Mouse (Mus musculus) midbrain, embryonic 13.5 days (tissue): Measurements from ENCODE around the gene Mrps27. TPM values are rescaled to one million over a fixed set of nuclear protein-coding genes. Genes with fewer than 3 reads are reported as not detected.

Experiments
- ATAC-seq: fragments of 200-750 bp; cut with Nextera tagmentation; 2 replicates; pipeline ENCODE4 v1.8.0; 2017; ENCODE audit warnings: mild to moderate bottlenecking, moderate TSS enrichment, moderate library complexity
- H3K27ac ChIP-seq: fragments of 300-500 bp; sonication (generic); 2 replicates; pipeline ENCODE4 v1.5.1; 2015; ENCODE audit warnings: inconsistent platforms, mild to moderate bottlenecking, moderate library complexity
- H3K27me3 ChIP-seq: fragments of 300-500 bp; sonication (generic); 2 replicates; pipeline ENCODE4 v1.6.1; 2015; ENCODE audit warnings: mild to moderate bottlenecking, inconsistent platforms
- H3K36me3 ChIP-seq: fragments of 300-500 bp; sonication (generic); 2 replicates; pipeline ENCODE4 v1.6.1; 2015; ENCODE audit warnings: mild to moderate bottlenecking, inconsistent platforms
- H3K4me1 ChIP-seq: fragments of 300-500 bp; sonication (generic); replicated peaks from 2 replicates; pipeline ENCODE4 v1.6.1; 2015; ENCODE audit warnings: inconsistent platforms
- H3K4me2 ChIP-seq: fragments of 300-500 bp; sonication (generic); replicated peaks from 2 replicates; pipeline ENCODE4 v1.6.1; 2015; ENCODE audit warnings: moderate library complexity, mild to moderate bottlenecking, inconsistent platforms
- H3K4me3 ChIP-seq: fragments of 300-500 bp; sonication (generic); replicated peaks from 2 replicates; pipeline ENCODE4 v1.5.1; 2015; ENCODE audit warnings: mild to moderate bottlenecking, inconsistent platforms
- H3K9ac ChIP-seq: fragments of 300-500 bp; sonication (generic); replicated peaks from 2 replicates; pipeline ENCODE4 v1.6.1; 2015; ENCODE audit warnings: mild to moderate bottlenecking, inconsistent platforms
- H3K9me3 ChIP-seq: fragments of 300-500 bp; sonication (generic); 2 replicates; pipeline ENCODE4 v1.6.1; 2016; ENCODE audit warnings: mild to moderate bottlenecking, inconsistent platforms
- WGBS: fragments of 180-500 bp; shearing (Covaris S2); methylation state at CpG from one replicate; pipeline ENCODE4 v1.1.7; 2015; 5-methylcytosine and 5-hydroxymethylcytosine counted together
- polyA plus RNA-seq: library from polyadenylated mRNA; unstranded; fragments of >200 nt; fragmentation: Nextera tagmentation; extraction: Ambion mirVana; gene quantifications from 2 replicates; pipeline ENCODE4 v1.2.1, GENCODE M21; 2015

Gene Mrps27
- polyA plus RNA-seq, 1 experiment from 2014 or later = 39.5 TPM

- WGBS = 8% methylated on average over 7 of the region's 7 CpGs
- H3K4me3 ChIP-seq = peak overlapping the region; percentile 46
- ATAC-seq = no peak
- H3K4me1 ChIP-seq = peaks cover 6% of the 10 kb centered on the region; the same call in 1 of the 2 replicates
- H3K27me3 ChIP-seq = no peaks in the 10 kb centered on the region
- no peaks in the 10 kb centered on the region for H3K9me3 ChIP-seq
- H3K9ac ChIP-seq = peak overlapping the region; percentile 59
- H3K36me3 ChIP-seq = peaks cover 18% of the 10 kb centered on the region
- peak overlapping the region; percentile 75 for H3K27ac ChIP-seq
- H3K4me2 ChIP-seq = peak overlapping the region; percentile 60
These were observed 8.9 kb downstream of the Mrps27 start for GRCm38 (mm10) chr13:99353490-99353851.

- peaks cover 15% of the 10 kb centered on the region for H3K36me3 ChIP-seq
- H3K9ac ChIP-seq = no peak overlapping the region
- no peaks in the 10 kb centered on the region for H3K27me3 ChIP-seq
- no peak overlapping the region for H3K4me2 ChIP-seq
- peaks cover 10% of the 10 kb centered on the region; the same call in 1 of the 2 replicates for H3K4me1 ChIP-seq
- no peaks in the 10 kb centered on the region for H3K9me3 ChIP-seq
- no peak overlapping the region for H3K4me3 ChIP-seq
- WGBS = 89% methylated on average over 6 of the region's 6 CpGs
- H3K27ac ChIP-seq = no peak overlapping the region
- no peak for ATAC-seq
These were observed 10.5 kb downstream of the Mrps27 start for GRCm38 (mm10) chr13:99355072-99355471.

- peaks cover 13% of the 10 kb centered on the region for H3K36me3 ChIP-seq
- H3K4me3 ChIP-seq = no peak overlapping the region
- H3K9me3 ChIP-seq = no peaks in the 10 kb centered on the region
- WGBS = 88% methylated on average over 7 of the region's 7 CpGs
- H3K27ac ChIP-seq = no peak overlapping the region
- no peak overlapping the region for H3K4me2 ChIP-seq
- no peaks in the 10 kb centered on the region for H3K27me3 ChIP-seq
- peaks cover 10% of the 10 kb centered on the region; the same call in 1 of the 2 replicates for H3K4me1 ChIP-seq
- no peak for ATAC-seq
- H3K9ac ChIP-seq = no peak overlapping the region
These were observed 11.3 kb downstream of the Mrps27 start for GRCm38 (mm10) chr13:99355861-99356260.

GRCm38 (mm10) chr13:99356428-99357265 is 12.1 kb downstream of the Mrps27 start:
- H3K27me3 ChIP-seq = no peaks in the 10 kb centered on the region
- WGBS = 31% methylated on average over 9 of the region's 9 CpGs
- H3K4me1 ChIP-seq = peaks cover 10% of the 10 kb centered on the region; the same call in 1 of the 2 replicates
- H3K27ac ChIP-seq = no peak overlapping the region
- peaks cover 7% of the 10 kb centered on the region; the same call in 1 of the 2 replicates for H3K36me3 ChIP-seq
- no peak overlapping the region for H3K9ac ChIP-seq
- H3K4me2 ChIP-seq = no peak overlapping the region
- no peaks in the 10 kb centered on the region for H3K9me3 ChIP-seq
- no peak overlapping the region for H3K4me3 ChIP-seq
- ATAC-seq = no peak

GRCm38 (mm10) chr13:99358921-99359320 is 14.3 kb downstream of the Mrps27 start:
- peaks cover 12% of the 10 kb centered on the region; the same call in 1 of the 2 replicates for H3K36me3 ChIP-seq
- no peak overlapping the region; the same call in 1 of the 2 replicates for H3K27ac ChIP-seq
- H3K9ac ChIP-seq = 0 out of 2 replicates have a peak overlapping the region, but pooled peaks have one; percentile 5
- H3K4me1 ChIP-seq = peaks cover 5% of the 10 kb centered on the region; the same call in 1 of the 2 replicates
- H3K4me2 ChIP-seq = no peak overlapping the region
- no peak for ATAC-seq
- no peaks in the 10 kb centered on the region for H3K9me3 ChIP-seq
- WGBS = 80% methylated on average over 14 of the region's 14 CpGs
- no peaks in the 10 kb centered on the region for H3K27me3 ChIP-seq
- no peak overlapping the region for H3K4me3 ChIP-seq

GRCm38 (mm10) chr13:99363866-99364265 is 19.3 kb downstream of the Mrps27 start:
- Histone ChIP-seq H3K27ac (no peak overlapping the region), H3K36me3 (peaks cover 38% of the 10 kb centered on the region)
- WGBS = 40% methylated on average over 4 of the region's 4 CpGs

GRCm38 (mm10) chr13:99366422-99367175 is 22.0 kb downstream of the Mrps27 start:
- no peak overlapping the region for H3K27ac ChIP-seq
- no peak overlapping the region for H3K4me3 ChIP-seq
- ATAC-seq = no peak
- no peaks in the 10 kb centered on the region for H3K27me3 ChIP-seq
- no peak overlapping the region for H3K9ac ChIP-seq
- peaks cover 38% of the 10 kb centered on the region for H3K36me3 ChIP-seq
- H3K4me2 ChIP-seq = no peak overlapping the region
- H3K9me3 ChIP-seq = no peaks in the 10 kb centered on the region
- peaks cover 2% of the 10 kb centered on the region; the same call in 1 of the 2 replicates for H3K4me1 ChIP-seq
- WGBS = 91% methylated on average over 5 of the region's 5 CpGs

More at GRCm38 (mm10) chr13:99363866-99364265, 19.3 kb downstream of the Mrps27 start:
- no peak overlapping the region for H3K4me2 ChIP-seq
- no peaks in the 10 kb centered on the region for H3K9me3 ChIP-seq
- H3K27me3 ChIP-seq = no peaks in the 10 kb centered on the region
- no peak for ATAC-seq
- H3K4me1 ChIP-seq = peaks cover 3% of the 10 kb centered on the region; the same call in 1 of the 2 replicates
- no peak overlapping the region for H3K4me3 ChIP-seq
- no peak overlapping the region for H3K9ac ChIP-seq

- no peaks in the 10 kb centered on the region for H3K27me3 ChIP-seq
- H3K9me3 ChIP-seq = no peaks in the 10 kb centered on the region
- ATAC-seq = no peak
- 89% methylated on average over 12 of the region's 12 CpGs for WGBS
- H3K27ac ChIP-seq = no peak overlapping the region
- H3K36me3 ChIP-seq = peaks cover 31% of the 10 kb centered on the region
- H3K9ac ChIP-seq = 0 out of 2 replicates have a peak overlapping the region, but pooled peaks have one; percentile 5
- peaks cover 2% of the 10 kb centered on the region; the same call in 1 of the 2 replicates for H3K4me1 ChIP-seq
- H3K4me3 ChIP-seq = no peak overlapping the region
- no peak overlapping the region for H3K4me2 ChIP-seq
These were observed 23.1 kb downstream of the Mrps27 start for GRCm38 (mm10) chr13:99367554-99368174.

GRCm38 (mm10) chr13:99369103-99369502 is 24.5 kb downstream of the Mrps27 start:
- ATAC-seq = no peak
- Histone ChIP-seq H3K4me2 (no peak overlapping the region), H3K27me3 (no peaks in the 10 kb centered on the region), H3K9ac (no peak overlapping the region), H3K9me3 (no peaks in the 10 kb centered on the region), H3K4me3 (no peak overlapping the region), H3K36me3 (peaks cover 31% of the 10 kb centered on the region), H3K4me1 (peaks cover 7% of the 10 kb centered on the region; the same call in 1 of the 2 replicates), H3K27ac (no peak overlapping the region)
- 70% methylated on average over 12 of the region's 12 CpGs for WGBS

- Histone ChIP-seq H3K36me3 (peaks cover 17% of the 10 kb centered on the region), H3K4me3 (no peak overlapping the region), H3K27ac (no peak overlapping the region), H3K9ac (no peak overlapping the region), H3K9me3 (no peaks in the 10 kb centered on the region), H3K27me3 (no peaks in the 10 kb centered on the region), H3K4me1 (peaks cover 7% of the 10 kb centered on the region; the same call in 1 of the 2 replicates), H3K4me2 (no peak overlapping the region)
- 96% methylated on average over 5 of the region's 5 CpGs for WGBS
- ATAC-seq = no peak
These were observed 26.7 kb downstream of the Mrps27 start for GRCm38 (mm10) chr13:99371285-99371684.

- Histone ChIP-seq H3K27me3 (no peaks in the 10 kb centered on the region), H3K4me3 (no peak overlapping the region), H3K36me3 (peaks cover 4% of the 10 kb centered on the region; the same call in 1 of the 2 replicates), H3K4me2 (no peak overlapping the region), H3K27ac (no peak overlapping the region), H3K4me1 (peaks cover 7% of the 10 kb centered on the region; the same call in 1 of the 2 replicates), H3K9me3 (no peaks in the 10 kb centered on the region), H3K9ac (no peak overlapping the region)
- ATAC-seq = no peak
- 78% methylated on average over 7 of the region's 7 CpGs for WGBS
These were observed 29.1 kb downstream of the Mrps27 start for GRCm38 (mm10) chr13:99373684-99374083.
